Mouse (Mus musculus) lung, adult 2 months (tissue): Measurements from ENCODE around the gene Plekha5.

Experiments
- CTCF ChIP-seq: fragments of 200-500 bp; IDR thresholded peaks from 2 replicates; pipeline ENCODE4 v1.5.1; 2011; ENCODE audit warnings: mild to moderate bottlenecking, low read length, control low read depth; ENCODE audit not compliant: insufficient read depth
- POLR2A ChIP-seq: fragments of 200-500 bp; IDR thresholded peaks from 2 replicates; pipeline ENCODE4 v1.6.1; 2011; ENCODE audit warnings: low read depth, mild to moderate bottlenecking, control low read depth, low read length, borderline replicate concordance; ENCODE audit errors: extremely low read depth

GRCm38 (mm10) chr6:140402766-140403310 is 21.0 kb upstream of the Plekha5 start:
- TF ChIP-seq CTCF (no peak), POLR2A (no peak)
